Mouse (Mus musculus) adrenal gland, adult 2 months (tissue): ENCODE data around the gene Mettl23. TPM values are rescaled to one million over a fixed set of nuclear protein-coding genes. Genes with fewer than 3 reads are reported as not detected.
A peak's percentile ranks its signal among the peaks of the same experiment; 100 is the strongest.

Experiments
- DNase-seq: peaks from one replicate; pipeline ENCODE4 v3.0.0; 2021
- long read RNA-seq: library from polyadenylated mRNA; stranded (forward); transcript quantifications from one replicate; pipeline ENCODE4 v2.0.0, GENCODE M21; 2021
- polyA plus RNA-seq: library from polyadenylated mRNA; depleted of rRNA; stranded (reverse); fragments of >200 nt; gene quantifications from 2 replicates; pipeline ENCODE4 v1.2.3, GENCODE M21; 2012; rRNA removed
- total RNA-seq, 2 experiments: library from RNA; stranded (reverse); gene quantifications; 2 replicates each; pipeline ENCODE4 v1.2.3; 2021

Gene Mettl23
- total RNA-seq (10 to 100 TPM; 22.5 to 35.2 TPM), polyA plus RNA-seq (25.9 and 26.6 TPM in 2 replicates)
- long read RNA-seq, transcript Mettl23-201 (5 exons, 1,276 nt) = major isoform, 22 of 31 reads
- long read RNA-seq, partial matches to known transcripts = 3 of 31 reads
- long read RNA-seq, other reads (novel, unspliced or antisense) = 6 of 31 reads

GRCm38 (mm10) chr11:116843261-116844233 is at the start of gene Mettl23, which contains the start of gene Jmjd6:
Mettl23 (plus strand) TSS chr11:116843278.
Jmjd6 (minus strand) TSS chr11:116843449.
- DNase-seq = peak; percentile 99

GRCm38 (mm10) chr11:116799364-116799763 is 43.7 kb upstream of the Mettl23 start:
- no peak for DNase-seq

- DNase-seq = no peak
These were observed 42.0 kb upstream of the Mettl23 start for GRCm38 (mm10) chr11:116801106-116801505.

- no peak for DNase-seq
These were observed 40.4 kb upstream of the Mettl23 start for GRCm38 (mm10) chr11:116802709-116803108.

- DNase-seq = no peak
These were observed 36.7 kb upstream of the Mettl23 start for GRCm38 (mm10) chr11:116806136-116807071.

- no peak for DNase-seq
These were observed 36.0 kb upstream of the Mettl23 start for GRCm38 (mm10) chr11:116807116-116807515.

- no peak for DNase-seq
These were observed 35.6 kb upstream of the Mettl23 start for GRCm38 (mm10) chr11:116807526-116807925.

- peak; percentile 85 for DNase-seq
These were observed 35.0 kb upstream of the Mettl23 start for GRCm38 (mm10) chr11:116807938-116808606.

GRCm38 (mm10) chr11:116808811-116809395 is 34.2 kb upstream of the Mettl23 start:
- no peak for DNase-seq

GRCm38 (mm10) chr11:116809520-116809919 is 33.6 kb upstream of the Mettl23 start:
- DNase-seq = no peak

GRCm38 (mm10) chr11:116810528-116810927 is 32.5 kb upstream of the Mettl23 start:
- no peak for DNase-seq

- DNase-seq = peak; percentile 83
These were observed 31.8 kb upstream of the Mettl23 start for GRCm38 (mm10) chr11:116810983-116811901.

- DNase-seq = no peak
These were observed 30.1 kb upstream of the Mettl23 start for GRCm38 (mm10) chr11:116812793-116813529.

GRCm38 (mm10) chr11:116813610-116814009 is 29.5 kb upstream of the Mettl23 start:
- no peak for DNase-seq

GRCm38 (mm10) chr11:116814076-116814883 is 28.8 kb upstream of the Mettl23 start:
- peak; percentile 44 for DNase-seq

- no peak for DNase-seq
These were observed 28.1 kb upstream of the Mettl23 start for GRCm38 (mm10) chr11:116814884-116815415.

- DNase-seq = peak; percentile 61
These were observed 26.3 kb upstream of the Mettl23 start for GRCm38 (mm10) chr11:116816769-116817168.

- no peak for DNase-seq
These were observed 25.5 kb upstream of the Mettl23 start for GRCm38 (mm10) chr11:116817567-116817966.
